Mouse (Mus musculus): ENCODE data around the gene Tal1. TPM values are rescaled to one million over a fixed set of nuclear protein-coding genes. Genes with fewer than 3 reads are reported as not detected.
A peak's percentile ranks its signal among the peaks of the same experiment; 100 is the strongest.

Gene Tal1
- total and polyA plus RNA-seq, 2 experiments from 2014 or later = 0.78 to 10.7 TPM

GRCm38 (mm10) chr4:115085522-115086095, 29.4 kb downstream of the Tal1 start:
- ATAC-seq (ENCODE audit: insufficient read depth, low read depth) (no peak), DNase-seq (ENCODE audit: low spot score) (peak; percentile 34)
- H3K27ac ChIP-seq (ENCODE audit: low read depth) = no peak overlapping the region
- H3K4me3 ChIP-seq (ENCODE audit: low read depth, low read length) = no peak overlapping the region
- H3K9me3 ChIP-seq (replicated peaks; ENCODE audit: control insufficient read depth, low read length) = no peaks in the 10 kb centered on the region
- no peaks in the 10 kb centered on the region for H3K36me3 ChIP-seq (replicated peaks; ENCODE audit: control insufficient read depth, insufficient read depth, low read length)
- peak; percentile 96 for TF ChIP-seq CTCF (IDR thresholded peaks at IDR 0.05; ENCODE audit: low read depth)
- no peak for TF ChIP-seq EP300 (IDR thresholded peaks at IDR 0.05; ENCODE audit: low read depth)
- H3K27me3 ChIP-seq (ENCODE audit: control insufficient read depth, insufficient read depth, low read length) = 0 out of 2 replicates have a peak, but pooled peaks cover 12% of the 10 kb centered on the region
- no peak overlapping the region for H3K9ac ChIP-seq (replicated peaks; ENCODE audit: low read depth, low read length)
- H3K4me2 ChIP-seq (ENCODE audit: low read depth, low read length) = no peak overlapping the region
- WGBS = 18% methylated on average over 6 of the region's 6 CpGs
- H3K4me1 ChIP-seq (ENCODE audit: control insufficient read depth, insufficient read depth) = no peaks in the 10 kb centered on the region

- ATAC-seq (ENCODE audit: insufficient read depth, low read depth) = no peak
- DNase-seq (ENCODE audit: low spot score) = no peak
- Histone ChIP-seq H3K36me3 (replicated peaks; ENCODE audit: control insufficient read depth, insufficient read depth, low read length) (no peaks in the 10 kb centered on the region), H3K4me1 (ENCODE audit: control insufficient read depth, insufficient read depth) (no peaks in the 10 kb centered on the region), H3K9me3 (replicated peaks; ENCODE audit: control insufficient read depth, low read length) (no peaks in the 10 kb centered on the region), H3K4me2 (ENCODE audit: low read depth, low read length) (no peak overlapping the region), H3K9ac (replicated peaks; ENCODE audit: low read depth, low read length) (no peak overlapping the region), H3K4me3 (ENCODE audit: low read depth, low read length) (no peak overlapping the region), H3K27ac (ENCODE audit: low read depth) (no peak overlapping the region), H3K27me3 (ENCODE audit: control insufficient read depth, insufficient read depth, low read length) (0 out of 2 replicates have a peak, but pooled peaks cover 12% of the 10 kb centered on the region)
- no peak for TF ChIP-seq EP300 (IDR thresholded peaks at IDR 0.05; ENCODE audit: low read depth)
- no peak for TF ChIP-seq CTCF (IDR thresholded peaks at IDR 0.05; ENCODE audit: low read depth)
- WGBS = 62% methylated on average over 4 of the region's 4 CpGs
Measured at GRCm38 (mm10) chr4:115086257-115086656, 30.0 kb downstream of the Tal1 start.

GRCm38 (mm10) chr4:115086763-115087415, 30.7 kb downstream of the Tal1 start:
- Histone ChIP-seq H3K4me1 (ENCODE audit: control insufficient read depth, insufficient read depth) (no peaks in the 10 kb centered on the region), H3K27ac (ENCODE audit: low read depth) (no peak overlapping the region), H3K4me2 (ENCODE audit: low read depth, low read length) (no peak overlapping the region), H3K4me3 (ENCODE audit: low read depth, low read length) (no peak overlapping the region), H3K9ac (replicated peaks; ENCODE audit: low read depth, low read length) (no peak overlapping the region), H3K36me3 (replicated peaks; ENCODE audit: control insufficient read depth, insufficient read depth, low read length) (no peaks in the 10 kb centered on the region), H3K9me3 (replicated peaks; ENCODE audit: control insufficient read depth, low read length) (no peaks in the 10 kb centered on the region), H3K27me3 (ENCODE audit: control insufficient read depth, insufficient read depth, low read length) (0 out of 2 replicates have a peak, but pooled peaks cover 12% of the 10 kb centered on the region)
- TF ChIP-seq CTCF (IDR thresholded peaks at IDR 0.05; ENCODE audit: low read depth) (no peak), EP300 (IDR thresholded peaks at IDR 0.05; ENCODE audit: low read depth) (no peak)
- DNase-seq (ENCODE audit: low spot score) = no peak
- 52% methylated on average over 3 of the region's 3 CpGs for WGBS
- ATAC-seq (ENCODE audit: insufficient read depth, low read depth) = no peak

GRCm38 (mm10) chr4:115088611-115089338, 32.5 kb downstream of the Tal1 start, which contains the start of gene Pdzk1ip1:
Gene Pdzk1ip1, plus strand, starts transcription at chr4:115088708.
- Histone ChIP-seq H3K4me1 (ENCODE audit: control insufficient read depth, insufficient read depth) (no peaks in the 10 kb centered on the region), H3K4me3 (ENCODE audit: low read depth, low read length) (peak within 1 kb of the TSS; percentile 16; the same call in 1 of the 2 replicates), H3K36me3 (replicated peaks; ENCODE audit: control insufficient read depth, insufficient read depth, low read length) (no peaks in the 10 kb centered on the region), H3K27ac (ENCODE audit: low read depth) (no peak within 1 kb of the TSS), H3K27me3 (ENCODE audit: control insufficient read depth, insufficient read depth, low read length) (peaks cover 25% of the 10 kb centered on the region; the same call in 1 of the 2 replicates), H3K9me3 (replicated peaks; ENCODE audit: control insufficient read depth, low read length) (no peaks in the 10 kb centered on the region), H3K9ac (replicated peaks; ENCODE audit: low read depth, low read length) (peak within 1 kb of the TSS; percentile 33; the same call in 1 of the 2 replicates), H3K4me2 (ENCODE audit: low read depth, low read length) (peak within 1 kb of the TSS; percentile 44)
- TF ChIP-seq CTCF (IDR thresholded peaks at IDR 0.05; ENCODE audit: low read depth) (no peak), EP300 (IDR thresholded peaks at IDR 0.05; ENCODE audit: low read depth) (no peak)
- ATAC-seq (ENCODE audit: insufficient read depth, low read depth) (no peak), DNase-seq (ENCODE audit: low spot score) (no peak)
- WGBS = 13% methylated on average over 11 of the region's 11 CpGs

- DNase-seq (ENCODE audit: low spot score) = no peak
- TF ChIP-seq EP300 (IDR thresholded peaks at IDR 0.05; ENCODE audit: low read depth) (no peak), CTCF (IDR thresholded peaks at IDR 0.05; ENCODE audit: low read depth) (no peak)
- no peaks in the 10 kb centered on the region for H3K36me3 ChIP-seq (replicated peaks; ENCODE audit: control insufficient read depth, insufficient read depth, low read length)
- no peak overlapping the region for H3K9ac ChIP-seq (replicated peaks; ENCODE audit: low read depth, low read length)
- H3K4me1 ChIP-seq (ENCODE audit: control insufficient read depth, insufficient read depth) = peaks cover 2% of the 10 kb centered on the region; the same call in 1 of the 2 replicates
- peaks cover 32% of the 10 kb centered on the region; the same call in 1 of the 2 replicates for H3K27me3 ChIP-seq (ENCODE audit: control insufficient read depth, insufficient read depth, low read length)
- no peak overlapping the region for H3K27ac ChIP-seq (ENCODE audit: low read depth)
- no peak overlapping the region for H3K4me2 ChIP-seq (ENCODE audit: low read depth, low read length)
- 54% methylated on average over 2 of the region's 2 CpGs for WGBS
- no peak for ATAC-seq (ENCODE audit: insufficient read depth, low read depth)
- H3K4me3 ChIP-seq (ENCODE audit: low read depth, low read length) = no peak overlapping the region
- H3K9me3 ChIP-seq (replicated peaks; ENCODE audit: control insufficient read depth, low read length) = no peaks in the 10 kb centered on the region
Measured at GRCm38 (mm10) chr4:115090592-115090991, 34.4 kb downstream of the Tal1 start.

All from heart, postnatal 0 days (tissue).